Mouse (Mus musculus): ENCODE measurements at regions not wholly inside any gene's neighbourhood (a gene's known extent, or its start where the extent isn't known, plus 50 kb on each side); places are given as distances from the start of the nearest gene placed in this dataset.
A peak's percentile ranks its signal among the peaks of the same experiment; 100 is the strongest.

GRCm38 (mm10) chr13:80611937-80612336 lies 271.2 kb upstream of the Arrdc3 start:
- no peak for DNase-seq

GRCm38 (mm10) chr13:80613167-80613883 lies 269.9 kb upstream of the Arrdc3 start:
- DNase-seq = peak in 1 of 2 experiments; percentile 7

- peak; percentile 9 to 67 for DNase-seq
Observed at GRCm38 (mm10) chr13:80613884-80614247, 269.3 kb upstream of the Arrdc3 start.

- no peak for DNase-seq
Observed at GRCm38 (mm10) chr13:80614971-80615370, 268.2 kb upstream of the Arrdc3 start.

- DNase-seq = no peak
Observed at GRCm38 (mm10) chr13:80623005-80623404, 260.2 kb upstream of the Arrdc3 start.

GRCm38 (mm10) chr13:80641334-80641733 lies 241.8 kb upstream of the Arrdc3 start:
- DNase-seq = peak; percentile 32 to 36

- DNase-seq = no peak
Observed at GRCm38 (mm10) chr13:80647578-80647977, 235.6 kb upstream of the Arrdc3 start.

- DNase-seq = no peak
Observed at GRCm38 (mm10) chr13:80652967-80653539, 230.1 kb upstream of the Arrdc3 start.

GRCm38 (mm10) chr13:80666186-80666713 lies 216.9 kb upstream of the Arrdc3 start:
- no peak for DNase-seq

- no peak for DNase-seq
Observed at GRCm38 (mm10) chr13:80689871-80690270, 193.3 kb upstream of the Arrdc3 start.

GRCm38 (mm10) chr13:80690654-80691386 lies 192.4 kb upstream of the Arrdc3 start:
- DNase-seq = no peak

- no peak for DNase-seq
Observed at GRCm38 (mm10) chr13:80695549-80696150, 187.5 kb upstream of the Arrdc3 start.

- DNase-seq = peak; percentile 85 to 89
Observed at GRCm38 (mm10) chr13:80709531-80710306, 173.5 kb upstream of the Arrdc3 start.

GRCm38 (mm10) chr13:80719313-80719712 lies 163.9 kb upstream of the Arrdc3 start:
- no peak for DNase-seq

- DNase-seq = no peak
Observed at GRCm38 (mm10) chr13:80723215-80724006, 159.8 kb upstream of the Arrdc3 start.

- no peak for DNase-seq
Observed at GRCm38 (mm10) chr13:80729202-80729601, 154.0 kb upstream of the Arrdc3 start.

- no peak for DNase-seq
Observed at GRCm38 (mm10) chr13:80745991-80746390, 137.2 kb upstream of the Arrdc3 start.

- peak; percentile 59 to 77 for DNase-seq
Observed at GRCm38 (mm10) chr13:80747022-80747421, 136.2 kb upstream of the Arrdc3 start.
